Mouse (Mus musculus) forebrain, embryonic 14.5 days (tissue): Measurements from ENCODE around the gene Pdxk. TPM values are rescaled to one million over a fixed set of nuclear protein-coding genes. Genes with fewer than 3 reads are reported as not detected.
A peak's percentile ranks its signal among the peaks of the same experiment; 100 is the strongest.

Source experiments
- ATAC-seq: fragments of 200-750 bp; cut with Nextera tagmentation; 2 replicates; pipeline ENCODE4 v1.8.0; 2017; ENCODE audit warnings: mild to moderate bottlenecking, moderate library complexity
- DNase-seq: peaks from one replicate; pipeline ENCODE4 v3.0.0-alpha.2; 2015; ENCODE audit warnings: low spot score
- H3K27ac ChIP-seq: fragments of 300-500 bp; sonication (generic); 2 replicates; pipeline ENCODE4 v1.5.1; 2014; ENCODE audit warnings: low read depth, mild to moderate bottlenecking, control low read depth, low read length, moderate library complexity
- H3K27me3 ChIP-seq: fragments of 300-500 bp; sonication (generic); replicated peaks from 2 replicates; pipeline ENCODE4 v1.6.1; 2014; ENCODE audit warnings: low read length, control low read depth, mixed read lengths; ENCODE audit not compliant: control insufficient read depth, insufficient read depth
- H3K36me3 ChIP-seq: fragments of 300-500 bp; sonication (generic); 2 replicates; pipeline ENCODE4 v1.6.1; 2014; ENCODE audit warnings: low read length, control low read depth; ENCODE audit not compliant: control insufficient read depth, insufficient read depth
- H3K4me1 ChIP-seq: fragments of 300-500 bp; sonication (generic); 2 replicates; pipeline ENCODE4 v1.6.1; 2014; ENCODE audit warnings: antibody characterized with exemption, low read length, control low read depth; ENCODE audit not compliant: control insufficient read depth, insufficient read depth
- H3K4me2 ChIP-seq: fragments of 300-500 bp; sonication (generic); 2 replicates; pipeline ENCODE4 v1.6.1; 2014; ENCODE audit warnings: mild to moderate bottlenecking, control low read depth, low read length
- H3K4me3 ChIP-seq: fragments of 300-500 bp; sonication (generic); 2 replicates; pipeline ENCODE4 v1.5.1; 2014; ENCODE audit warnings: low read depth, low read length, control low read depth
- H3K9ac ChIP-seq: fragments of 300-500 bp; sonication (generic); 2 replicates; pipeline ENCODE4 v1.6.1; 2014; ENCODE audit warnings: mild to moderate bottlenecking, low read length, control low read depth, moderate library complexity
- H3K9me3 ChIP-seq: fragments of 300-500 bp; sonication (generic); replicated peaks from 2 replicates; pipeline ENCODE4 v1.6.1; 2016; ENCODE audit warnings: low read length, control low read depth, mixed read lengths; ENCODE audit not compliant: control insufficient read depth
- WGBS: fragments of 180-500 bp; shearing (Covaris S2); extraction: QIAGEN DNeasy Blood & Tissue Kit; methylation state at CpG from one replicate; pipeline ENCODE4 v1.1.7; 2014; 5-methylcytosine and 5-hydroxymethylcytosine counted together
- polyA plus RNA-seq: library from polyadenylated mRNA; unstranded; fragments of >200 nt; fragmentation: Nextera tagmentation; extraction: Ambion mirVana; gene quantifications from 2 replicates; pipeline ENCODE4 v1.2.1, GENCODE M21; 2014

Gene Pdxk
- polyA plus RNA-seq, 1 experiment from 2014 or later, result 8.1 TPM

- H3K36me3 ChIP-seq, result peaks cover 74% of the 10 kb centered on the region
- 0 out of 2 replicates have a peak, but pooled peaks cover 4% of the 10 kb centered on the region for H3K4me1 ChIP-seq
- H3K4me3 ChIP-seq, result no peak overlapping the region
- H3K9me3 ChIP-seq, result no peaks in the 10 kb centered on the region
- 93% methylated on average over 2 of the region's 2 CpGs for WGBS
- H3K27ac ChIP-seq, result no peak overlapping the region
- ATAC-seq, result no peak
- no peaks in the 10 kb centered on the region for H3K27me3 ChIP-seq
- DNase-seq, result no peak
- no peak overlapping the region for H3K9ac ChIP-seq
- H3K4me2 ChIP-seq, result no peak overlapping the region
Observed at GRCm38 (mm10) chr10:78401127-78401526, 63.6 kb downstream of the Pdxk start.

GRCm38 (mm10) chr10:78399090-78399657 lies 65.6 kb downstream of the Pdxk start:
- H3K4me3 ChIP-seq, result no peak overlapping the region
- H3K27me3 ChIP-seq, result no peaks in the 10 kb centered on the region
- 47% methylated on average over 17 of the region's 17 CpGs for WGBS
- H3K4me1 ChIP-seq, result 0 out of 2 replicates have a peak, but pooled peaks cover 4% of the 10 kb centered on the region
- H3K36me3 ChIP-seq, result peaks cover 57% of the 10 kb centered on the region
- DNase-seq (peak; percentile 31), ATAC-seq (no peak)
- H3K27ac ChIP-seq, result no peak overlapping the region
- H3K4me2 ChIP-seq, result no peak overlapping the region
- no peaks in the 10 kb centered on the region for H3K9me3 ChIP-seq
- H3K9ac ChIP-seq, result no peak overlapping the region

GRCm38 (mm10) chr10:78396625-78396885 lies 68.2 kb downstream of the Pdxk start:
- H3K36me3 ChIP-seq, result peaks cover 30% of the 10 kb centered on the region
- 48% methylated on average over 4 of the region's 4 CpGs for WGBS
- 0 out of 2 replicates have a peak, but pooled peaks cover 4% of the 10 kb centered on the region for H3K4me1 ChIP-seq
- peaks cover 10% of the 10 kb centered on the region; the same call in 1 of the 2 replicates for H3K27me3 ChIP-seq
- no peak overlapping the region for H3K27ac ChIP-seq
- H3K9me3 ChIP-seq, result no peaks in the 10 kb centered on the region
- no peak for DNase-seq
- peak overlapping the region; percentile 38 for H3K4me2 ChIP-seq
- ATAC-seq, result peak; percentile 49
- H3K4me3 ChIP-seq, result 0 out of 2 replicates have a peak overlapping the region, but pooled peaks have one; percentile 5
- H3K9ac ChIP-seq, result no peak overlapping the region

GRCm38 (mm10) chr10:78395819-78396624 lies 68.8 kb downstream of the Pdxk start:
- Histone ChIP-seq H3K4me2 (peak overlapping the region; percentile 38), H3K27ac (peak overlapping the region; percentile 22), H3K36me3 (peaks cover 25% of the 10 kb centered on the region), H3K9ac (no peak overlapping the region), H3K4me3 (0 out of 2 replicates have a peak overlapping the region, but pooled peaks have one; percentile 5), H3K4me1 (0 out of 2 replicates have a peak, but pooled peaks cover 4% of the 10 kb centered on the region), H3K27me3 (peaks cover 13% of the 10 kb centered on the region; the same call in 1 of the 2 replicates), H3K9me3 (no peaks in the 10 kb centered on the region)
- peak; percentile 90 for ATAC-seq
- DNase-seq, result peak; percentile 99
- WGBS, result 3% methylated on average over 17 of the region's 17 CpGs

GRCm38 (mm10) chr10:78395377-78395776 lies 69.4 kb downstream of the Pdxk start:
- H3K4me1 ChIP-seq, result 0 out of 2 replicates have a peak, but pooled peaks cover 4% of the 10 kb centered on the region
- no peak overlapping the region for H3K4me3 ChIP-seq
- no peak overlapping the region for H3K9ac ChIP-seq
- H3K36me3 ChIP-seq, result peaks cover 19% of the 10 kb centered on the region
- whole genome bisulfite sequencing, result 80% methylated on average over 3 of the region's 3 CpGs
- no peak overlapping the region for H3K4me2 ChIP-seq
- H3K27ac ChIP-seq, result peak overlapping the region; percentile 22
- H3K27me3 ChIP-seq, result peaks cover 18% of the 10 kb centered on the region
- no peak for DNase-seq
- H3K9me3 ChIP-seq, result no peaks in the 10 kb centered on the region
- no peak for ATAC-seq

GRCm38 (mm10) chr10:78392072-78392471 lies 72.7 kb downstream of the Pdxk start:
- no peak overlapping the region for H3K9ac ChIP-seq

GRCm38 (mm10) chr10:78390982-78391470 lies 73.7 kb downstream of the Pdxk start:
- ATAC-seq, result no peak

More at GRCm38 (mm10) chr10:78392072-78392471, 72.7 kb downstream of the Pdxk start:
- Histone ChIP-seq H3K4me3 (no peak overlapping the region), H3K36me3 (no peaks in the 10 kb centered on the region), H3K4me1 (0 out of 2 replicates have a peak, but pooled peaks cover 4% of the 10 kb centered on the region), H3K4me2 (no peak overlapping the region), H3K27me3 (peaks cover 18% of the 10 kb centered on the region), H3K27ac (no peak overlapping the region), H3K9me3 (no peaks in the 10 kb centered on the region)
- WGBS, result 3% methylated on average over 18 of the region's 18 CpGs
- ATAC-seq (peak; percentile 18; the same call in 1 of the 2 replicates), DNase-seq (peak; percentile 69)

GRCm38 (mm10) chr10:78388216-78388980 lies 76.4 kb downstream of the Pdxk start:
- Histone ChIP-seq H3K9ac (no peak overlapping the region; the same call in 1 of the 2 replicates), H3K9me3 (no peaks in the 10 kb centered on the region), H3K4me2 (no peak overlapping the region), H3K36me3 (no peaks in the 10 kb centered on the region), H3K27me3 (peaks cover 18% of the 10 kb centered on the region), H3K27ac (no peak overlapping the region), H3K4me3 (no peak overlapping the region), H3K4me1 (no peaks in the 10 kb centered on the region)
- no peak for ATAC-seq
- DNase-seq, result no peak
- 46% methylated on average over 20 of the region's 20 CpGs for WGBS

More at GRCm38 (mm10) chr10:78390982-78391470, 73.7 kb downstream of the Pdxk start:
- peak; percentile 20 for DNase-seq
- Histone ChIP-seq H3K27ac (no peak overlapping the region), H3K9me3 (no peaks in the 10 kb centered on the region), H3K9ac (no peak overlapping the region), H3K36me3 (no peaks in the 10 kb centered on the region), H3K4me1 (no peaks in the 10 kb centered on the region), H3K4me3 (no peak overlapping the region), H3K4me2 (no peak overlapping the region), H3K27me3 (peaks cover 18% of the 10 kb centered on the region)
- WGBS, result 16% methylated on average over 4 of the region's 4 CpGs
